Mouse (Mus musculus) c-Kit-positive CD71-positive TER-119-positive erythroid progenitor cells, embryonic 14.5 days (primary cell): Measurements from ENCODE around the gene Tcte1.
A peak's percentile ranks its signal among the peaks of the same experiment; 100 is the strongest.

Source experiments
- DNase-seq: peaks from one replicate; pipeline ENCODE4 v3.0.0-alpha.2; 2013; ENCODE audit warnings: low spot score

The Tcte1 gene

DNA sequence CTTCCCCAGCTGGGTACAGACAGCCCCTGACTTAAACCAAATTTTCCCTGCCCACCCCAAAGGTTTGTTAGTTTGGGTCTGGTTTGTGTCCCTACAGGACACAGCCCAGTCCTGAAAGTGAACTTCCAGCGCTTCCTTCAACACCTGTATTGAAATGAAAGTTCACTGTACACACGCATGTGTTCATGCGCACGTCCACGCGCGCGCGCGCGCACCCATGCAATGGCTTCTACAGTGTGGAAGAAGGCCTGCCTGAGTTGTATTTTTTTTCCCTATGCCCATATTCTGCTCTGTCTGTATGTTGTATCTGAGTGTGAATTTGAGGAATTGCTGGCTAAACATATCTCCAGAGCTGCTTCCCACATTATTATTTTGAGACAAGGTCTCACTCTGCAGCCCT, 41.9 kb downstream of the Tcte1 start:
- no peak for DNase-seq

- DNase-seq, result no peak
Observed at GRCm38 (mm10) chr17:45566031-45566359, 42.8 kb downstream of the Tcte1 start.

GRCm38 (mm10) chr17:45566360-45567161, 43.3 kb downstream of the Tcte1 start:
- no peak for DNase-seq

GRCm38 (mm10) chr17:45567162-45567601, 43.9 kb downstream of the Tcte1 start:
- no peak for DNase-seq

DNA sequence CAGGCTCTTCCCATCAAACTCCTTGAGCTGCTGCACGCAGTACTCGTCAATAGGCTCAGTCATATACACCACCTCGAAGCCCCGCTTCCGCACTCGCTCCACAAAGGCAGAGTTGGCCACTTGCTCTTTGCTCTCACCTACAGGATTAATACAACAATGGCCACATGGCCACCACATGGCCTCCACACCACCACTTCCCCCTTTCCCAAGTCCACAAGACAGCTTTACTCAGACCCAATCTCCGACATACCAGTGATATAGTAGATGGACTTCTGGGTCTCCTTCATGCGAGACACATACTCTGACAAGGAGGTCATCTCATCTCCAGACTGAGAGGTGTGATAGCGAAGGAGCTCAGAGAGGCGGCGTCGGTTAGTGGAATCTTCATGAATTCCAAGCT, 45.8 kb downstream of the Tcte1 start:
- DNase-seq, result no peak

DNA sequence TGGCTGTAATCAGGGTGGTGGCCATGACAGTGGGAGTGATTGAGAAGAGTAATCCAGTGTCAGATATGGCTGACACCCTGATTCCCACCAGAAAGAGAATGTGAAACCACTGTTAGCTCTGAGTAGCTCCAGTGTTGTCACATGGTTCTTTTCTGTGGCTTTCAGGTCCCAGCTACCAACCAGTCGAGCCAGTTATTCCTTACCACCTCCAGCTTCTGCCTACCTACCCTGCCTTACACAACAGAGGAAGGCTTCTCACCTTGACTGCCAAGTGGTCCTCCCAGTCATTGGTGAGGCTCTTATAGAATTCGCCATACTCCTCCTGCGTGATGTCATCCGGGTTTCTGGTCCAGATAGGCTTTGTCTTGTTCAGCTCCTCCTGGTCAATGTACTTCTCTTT, 46.8 kb downstream of the Tcte1 start:
- no peak for DNase-seq

DNA sequence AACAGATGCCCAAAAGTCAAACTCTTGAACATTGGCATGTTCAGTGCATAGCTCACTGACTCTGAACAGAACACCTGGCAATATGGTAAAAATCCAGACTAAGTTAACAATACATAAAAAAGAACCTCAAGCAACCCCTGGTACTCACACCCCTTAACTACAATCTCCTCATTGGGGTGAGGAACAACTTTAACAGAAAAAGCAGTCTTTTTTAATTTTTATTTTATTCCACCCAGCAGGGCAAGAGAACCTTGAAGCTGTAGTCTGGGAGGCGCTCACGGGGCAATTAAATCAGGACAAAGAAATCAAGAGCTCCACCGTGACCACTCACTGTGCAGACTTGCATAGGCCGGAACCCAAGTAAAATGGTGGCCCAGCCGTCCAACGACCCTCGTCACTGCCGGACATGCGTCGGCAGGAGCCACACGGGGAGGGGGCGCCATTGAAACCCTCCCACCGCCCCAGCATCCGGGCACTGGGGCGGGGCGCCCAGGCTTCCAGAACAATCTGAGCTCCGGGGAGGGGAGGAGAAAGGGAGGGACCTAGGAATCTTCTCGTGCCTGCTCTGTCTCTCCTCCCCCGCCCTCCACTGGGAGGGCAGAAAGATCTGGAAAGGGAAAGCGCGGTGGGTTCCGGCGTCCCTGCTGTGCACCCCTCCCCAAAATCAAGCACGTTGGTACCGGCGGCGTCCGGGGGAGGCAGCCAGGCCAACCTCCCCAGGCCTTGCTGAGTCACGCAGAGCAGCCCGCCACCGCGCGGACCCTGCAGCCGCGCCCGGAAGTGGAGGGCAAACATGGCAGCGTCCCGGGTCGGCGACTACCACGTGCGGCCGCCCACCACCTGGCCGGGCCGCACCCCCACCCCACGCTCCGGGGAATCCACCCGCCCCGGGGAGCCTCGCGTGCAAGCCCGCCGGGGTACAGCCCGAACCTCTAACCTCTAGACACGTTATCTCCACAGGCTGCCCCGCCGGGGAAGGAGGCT, 49.2 kb downstream of the Tcte1 start:
- DNase-seq, result no peak

GRCm38 (mm10) chr17:45573087-45573779, 50.0 kb downstream of the Tcte1 start, which contains the start of gene Hsp90ab1:
Hsp90ab1 (minus strand) TSS chr17:45573271.
- DNase-seq, result peak; percentile 94

DNA sequence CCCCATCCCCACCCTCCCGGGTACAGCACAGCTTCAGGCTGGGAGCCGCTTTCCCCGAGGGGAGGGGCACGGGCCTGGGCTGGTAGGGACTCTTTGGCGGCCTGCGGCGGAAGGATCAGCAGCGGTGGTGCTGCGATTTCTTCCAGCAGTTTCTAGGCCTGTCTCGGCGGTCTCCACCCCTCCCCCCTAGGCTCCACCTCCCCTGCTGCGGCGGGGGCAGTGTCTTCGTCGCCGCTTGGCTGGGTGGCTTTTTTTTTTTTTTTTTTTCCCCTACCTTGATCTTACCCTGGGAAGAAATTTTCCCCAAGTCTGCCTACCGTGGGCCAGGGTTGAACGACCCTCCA, 50.5 kb downstream of the Tcte1 start:
- peak; percentile 88 for DNase-seq

GRCm38 (mm10) chr17:45574129-45574761, 51.0 kb downstream of the Tcte1 start:
- no peak for DNase-seq

- no peak for DNase-seq
Observed at GRCm38 (mm10) chr17:45575123-45575897, 52.1 kb downstream of the Tcte1 start.

DNA sequence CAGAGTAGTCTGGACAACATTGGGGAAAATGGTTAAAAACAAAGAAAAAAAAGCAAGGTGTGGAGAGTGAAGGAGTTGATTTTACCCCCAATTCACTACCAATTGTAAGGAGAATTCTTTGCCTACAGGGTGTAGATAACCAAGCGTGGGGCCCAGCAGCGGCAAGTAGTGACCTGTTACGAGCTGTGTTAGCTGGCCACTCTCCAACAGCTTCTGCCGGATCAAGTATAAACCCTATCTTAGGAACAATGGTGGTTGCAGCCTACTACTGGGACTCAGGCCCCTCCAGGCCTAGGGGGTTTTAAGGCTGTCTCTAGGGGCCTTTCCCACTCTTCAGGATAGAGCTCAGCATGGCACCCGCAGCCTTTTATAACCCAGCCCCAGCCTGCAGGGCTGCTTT, 55.0 kb downstream of the Tcte1 start:
- no peak for DNase-seq

GRCm38 (mm10) chr17:45578843-45579242, 55.6 kb downstream of the Tcte1 start:
- DNase-seq, result no peak

- DNase-seq, result no peak
Observed at GRCm38 (mm10) chr17:45579554-45579953, 56.3 kb downstream of the Tcte1 start.

DNA sequence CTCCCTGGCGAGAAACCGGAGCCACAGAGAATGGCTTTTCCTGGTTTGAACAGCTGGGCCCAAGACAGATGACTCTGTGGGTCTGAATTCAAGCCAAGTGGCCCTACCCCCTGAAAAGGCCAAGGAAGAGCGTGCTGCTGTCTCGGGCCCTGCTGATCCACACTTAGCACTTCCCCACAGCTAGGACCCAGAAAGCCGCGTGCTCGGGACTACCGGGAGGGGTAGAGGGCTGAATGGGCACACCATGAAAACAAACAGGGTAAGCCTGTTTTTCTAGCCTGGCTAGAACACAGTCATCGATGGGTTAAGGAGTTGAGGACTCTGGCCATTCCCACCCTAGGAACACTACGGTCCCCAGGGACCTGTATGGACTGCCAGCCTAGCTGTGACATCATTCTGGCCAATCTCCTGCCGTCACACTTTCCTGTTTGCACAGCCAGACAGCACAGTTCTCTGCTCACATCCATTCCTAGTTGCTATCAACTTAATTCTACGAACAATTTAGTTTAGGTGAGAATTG, 57.8 kb downstream of the Tcte1 start:
- DNase-seq, result no peak

- peak; percentile 88 for DNase-seq
Observed at GRCm38 (mm10) chr17:45581567-45581983, 58.3 kb downstream of the Tcte1 start.

- DNase-seq, result peak; percentile 78
Observed at GRCm38 (mm10) chr17:45582188-45582587, 59.0 kb downstream of the Tcte1 start.

GRCm38 (mm10) chr17:45582715-45583355, 59.6 kb downstream of the Tcte1 start:
- no peak for DNase-seq

- no peak for DNase-seq
Observed at GRCm38 (mm10) chr17:45584096-45584896, 61.1 kb downstream of the Tcte1 start.
